Mouse (Mus musculus): ENCODE results near the gene Nwd2.

GRCm38 (mm10) chr5:63649070-63649532 lies at the start of gene Nwd2:
- TF ChIP-seq CTCF (IDR thresholded peaks at IDR 0.05; ENCODE audit: low read depth, low read length) (no peak), POLR2A (IDR thresholded peaks at IDR 0.05; ENCODE audit: borderline replicate concordance, low read depth, low read length) (no peak)

Data from bone marrow macrophage, adult 2 months (primary cell).